Mouse (Mus musculus) MEL (cell line): Measurements from ENCODE around the gene Cfap54. TPM values are rescaled to one million over a fixed set of nuclear protein-coding genes. Genes with fewer than 3 reads are reported as not detected.

ENCODE experiments used
- DNase-seq: peaks from one replicate; pipeline ENCODE4 v3.0.0; 2011; ENCODE audit warnings: low read depth, low spot score
- H3K27ac ChIP-seq: 2 replicates; pipeline ENCODE4 v1.5.1; 2012; ENCODE audit warnings: low read depth, mild to moderate bottlenecking, control low read depth, low read length, moderate library complexity; ENCODE audit not compliant: control insufficient read depth
- H3K27me3 ChIP-seq, 2 experiments: fragments of 150-350 bp in 1 of 2; sonication (generic) in 1 of 2; 2 replicates each; pipeline ENCODE4 v1.6.1; 2012; ENCODE audit warnings: low read length in 2 of 2, mild to moderate bottlenecking in 2 of 2, improper control_type of control experiment in 1 of 2, moderate library complexity in 1 of 2; ENCODE audit not compliant: insufficient read depth in 2 of 2, control insufficient read depth in 1 of 2
- H3K36me3 ChIP-seq, 2 experiments: 2 replicates each; pipeline ENCODE4 v1.6.1; 2012 to 2014; ENCODE audit warnings: low read length in 2 of 2, improper control_type of control experiment in 1 of 2, inconsistent platforms in 1 of 2, mild to moderate bottlenecking in 1 of 2; ENCODE audit not compliant: insufficient read depth in 2 of 2, control insufficient read depth in 1 of 2
- H3K4me1 ChIP-seq, 2 experiments: fragments of 150-350 bp in 1 of 2; sonication (generic) in 1 of 2; 2 replicates each; pipeline ENCODE4 v1.6.1; 2012; ENCODE audit warnings: low read length in 2 of 2, improper control_type of control experiment in 1 of 2, mild to moderate bottlenecking in 1 of 2; ENCODE audit not compliant: insufficient read depth in 2 of 2, control insufficient read depth in 1 of 2
- H3K4me3 ChIP-seq, 2 experiments: fragments of 150-350 bp in 1 of 2; sonication (generic) in 1 of 2; 2 replicates each; pipeline ENCODE4 v1.5.1; 2012; ENCODE audit warnings: low read depth in 2 of 2, low read length in 2 of 2, mild to moderate bottlenecking in 2 of 2, moderate library complexity in 2 of 2, control low read depth in 1 of 2, improper control_type of control experiment in 1 of 2; ENCODE audit not compliant: control insufficient read depth in 1 of 2, insufficient read depth in 1 of 2
- H3K79me2 ChIP-seq: 2 replicates; pipeline ENCODE4 v1.6.1; 2012; ENCODE audit warnings: mild to moderate bottlenecking, low read length, moderate library complexity; ENCODE audit not compliant: control insufficient read depth, poor library complexity, insufficient read depth
- H3K9ac ChIP-seq: 2 replicates; pipeline ENCODE4 v1.6.1; 2012; ENCODE audit warnings: low read depth, mild to moderate bottlenecking, control low read depth, low read length, moderate library complexity; ENCODE audit not compliant: control insufficient read depth, poor library complexity, severe bottlenecking
- H3K9me3 ChIP-seq: fragments of 150-350 bp; sonication (generic); replicated peaks from 2 replicates; pipeline ENCODE4 v1.6.1; 2012; ENCODE audit warnings: mild to moderate bottlenecking, low read length, improper control_type of control experiment, moderate library complexity; ENCODE audit not compliant: insufficient read depth
- BHLHE40 ChIP-seq: IDR thresholded peaks from 2 replicates; pipeline ENCODE4 v1.6.1; 2012; ENCODE audit warnings: low read depth, mild to moderate bottlenecking, inconsistent platforms, low read length, improper control_type of control experiment, borderline replicate concordance
- CHD2 ChIP-seq: IDR thresholded peaks from 2 replicates; pipeline ENCODE4 v1.6.1; 2011; ENCODE audit warnings: low read length, improper control_type of control experiment
- CTCF ChIP-seq, 3 experiments: IDR thresholded peaks in 2 of 3; conservative IDR thresholded peaks in 1 of 3; 2 replicates each; pipeline ENCODE4 v1.5.1; 2011 to 2012; ENCODE audit warnings: low read length in 3 of 3, low read depth in 2 of 3, mild to moderate bottlenecking in 2 of 3, improper control_type of control experiment in 1 of 3, inconsistent platforms in 1 of 3, mixed read lengths in 1 of 3, moderate library complexity in 1 of 3; ENCODE audit not compliant: control insufficient read depth in 1 of 3, insufficient read depth in 1 of 3, poor library complexity in 1 of 3, severe bottlenecking in 1 of 3
- E2F4 ChIP-seq: IDR thresholded peaks from 2 replicates; pipeline ENCODE4 v1.6.1; 2011; ENCODE audit warnings: low read depth, low read length, improper control_type of control experiment, borderline replicate concordance
- ELF1 ChIP-seq: IDR thresholded peaks from 2 replicates; pipeline ENCODE4 v1.6.1; 2014; ENCODE audit warnings: low read depth, mild to moderate bottlenecking, inconsistent platforms, low read length, improper control_type of control experiment, moderate library complexity
- GABPA ChIP-seq: IDR thresholded peaks from 2 replicates; pipeline ENCODE4 v1.6.1; 2012; ENCODE audit warnings: low read depth, mild to moderate bottlenecking, inconsistent platforms, low read length, improper control_type of control experiment, moderate library complexity
- HCFC1 ChIP-seq: IDR thresholded peaks from 2 replicates; pipeline ENCODE4 v1.6.1; 2012; ENCODE audit warnings: low read depth, mild to moderate bottlenecking, inconsistent platforms, low read length, improper control_type of control experiment, moderate library complexity
- MAFK ChIP-seq: IDR thresholded peaks from 2 replicates; pipeline ENCODE4 v1.6.1; 2011; ENCODE audit warnings: low read depth, mild to moderate bottlenecking, low read length, improper control_type of control experiment, borderline replicate concordance
- MAX ChIP-seq: IDR thresholded peaks from 2 replicates; pipeline ENCODE4 v1.6.1; 2011; ENCODE audit warnings: low read length, improper control_type of control experiment
- MAZ ChIP-seq: IDR thresholded peaks from 2 replicates; pipeline ENCODE4 v1.6.1; 2012; ENCODE audit warnings: low read depth, mild to moderate bottlenecking, inconsistent platforms, low read length, improper control_type of control experiment
- MEF2A ChIP-seq: IDR thresholded peaks from 2 replicates; pipeline ENCODE4 v1.6.1; 2014; ENCODE audit warnings: low read depth, mild to moderate bottlenecking, inconsistent platforms, low read length, improper control_type of control experiment; ENCODE audit not compliant: poor library complexity, insufficient replicate concordance, severe bottlenecking; ENCODE audit errors: extremely low read depth
- MXI1 ChIP-seq: IDR thresholded peaks from 2 replicates; pipeline ENCODE4 v1.6.1; 2011; ENCODE audit warnings: mild to moderate bottlenecking, low read depth, low read length, improper control_type of control experiment
- MYC ChIP-seq: IDR thresholded peaks from 2 replicates; pipeline ENCODE4 v1.6.1; 2011; ENCODE audit warnings: low read depth, mild to moderate bottlenecking, low read length, improper control_type of control experiment, moderate library complexity
- POLR2A ChIP-seq, 2 experiments: IDR thresholded peaks; 2 replicates each; pipeline ENCODE4 v1.6.1; 2011 to 2012; ENCODE audit warnings: low read length in 2 of 2, mild to moderate bottlenecking in 2 of 2, control low read depth in 1 of 2, improper control_type of control experiment in 1 of 2, low read depth in 1 of 2, moderate library complexity in 1 of 2; ENCODE audit not compliant: control insufficient read depth in 1 of 2, insufficient read depth in 1 of 2, poor library complexity in 1 of 2
- SIN3A ChIP-seq: IDR thresholded peaks from 2 replicates; pipeline ENCODE4 v1.6.1; 2012; ENCODE audit warnings: low read length, improper control_type of control experiment, inconsistent platforms
- TBP ChIP-seq: IDR thresholded peaks from 2 replicates; pipeline ENCODE4 v1.8.0; 2011; ENCODE audit warnings: low read depth, low read length, improper control_type of control experiment
- TCF12 ChIP-seq: IDR thresholded peaks from 2 replicates; pipeline ENCODE4 v1.6.1; 2014; ENCODE audit warnings: low read depth, mild to moderate bottlenecking, inconsistent platforms, low read length, improper control_type of control experiment, moderate library complexity
- UBTF ChIP-seq: IDR thresholded peaks from 2 replicates; pipeline ENCODE4 v1.6.1; 2012; ENCODE audit warnings: low read depth, mild to moderate bottlenecking, inconsistent platforms, low read length, improper control_type of control experiment, moderate library complexity, borderline replicate concordance; ENCODE audit not compliant: insufficient read depth
- ZC3H11A ChIP-seq: IDR thresholded peaks from 2 replicates; pipeline ENCODE4 v1.6.1; 2012; ENCODE audit warnings: low read depth, mild to moderate bottlenecking, inconsistent platforms, low read length, improper control_type of control experiment
- ZKSCAN1 ChIP-seq: IDR thresholded peaks from 2 replicates; pipeline ENCODE4 v1.6.1; 2012; ENCODE audit warnings: low read depth, mild to moderate bottlenecking, inconsistent platforms, low read length, improper control_type of control experiment, moderate library complexity
- ZNF384 ChIP-seq: IDR thresholded peaks from 2 replicates; pipeline ENCODE4 v1.6.1; 2012; ENCODE audit warnings: low read depth, mild to moderate bottlenecking, inconsistent platforms, low read length, improper control_type of control experiment
- polyA plus RNA-seq, 2 experiments: library from polyadenylated mRNA; stranded (reverse) in 1 of 2; unstranded in 1 of 2; fragments of >175 nt in 1 of 2; fragments of >200 nt in 1 of 2; gene quantifications; 2 replicates each; pipeline versions ENCODE4 v1.2.1 to v1.2.4; 2012; ENCODE audit warnings: low replicate concordance in 2 of 2, low read depth in 1 of 2; ENCODE audit not compliant: insufficient read length in 2 of 2, insufficient read depth in 1 of 2, missing spikeins in 1 of 2
- total RNA-seq: library from RNA; depleted of rRNA; stranded (reverse); fragments of 300-350 nt; gene quantifications from 2 replicates; pipeline ENCODE4 v1.2.3, GENCODE M21; 2012

Cfap54 gene
- total and polyA plus RNA-seq, 3 experiments, result 2.0 to 2.7 TPM; not detected in 1

DNA sequence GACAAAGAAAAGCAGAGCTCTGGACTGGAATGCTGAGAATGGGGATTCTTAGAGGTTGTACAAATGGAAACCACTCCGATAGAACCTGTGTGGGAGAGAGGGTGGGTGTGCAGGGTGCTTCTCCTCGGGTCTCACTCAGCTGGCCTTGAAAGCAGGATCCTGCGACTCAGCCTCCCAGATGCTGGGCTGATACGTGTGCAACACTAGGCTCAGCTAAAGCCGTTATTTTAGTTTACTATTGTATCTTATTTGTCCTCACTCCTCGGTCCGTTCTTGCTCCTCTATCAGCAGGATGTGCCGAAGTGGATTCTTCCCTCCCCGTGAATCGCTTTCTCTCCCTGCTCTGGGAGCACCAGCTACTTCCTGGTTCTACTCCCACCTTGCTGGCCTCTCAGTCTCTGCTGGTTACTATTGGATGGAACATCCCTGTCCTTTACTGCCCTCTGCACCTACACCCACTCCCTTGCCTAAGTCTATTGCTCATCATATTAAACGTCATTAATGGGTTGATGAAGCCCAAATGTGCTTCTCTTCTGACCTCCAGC is 3.4 kb downstream of the Cfap54 start (continued):
- no peak for TF ChIP-seq TCF12
- TF ChIP-seq, all 39 proteins: peak for 5

DNA sequence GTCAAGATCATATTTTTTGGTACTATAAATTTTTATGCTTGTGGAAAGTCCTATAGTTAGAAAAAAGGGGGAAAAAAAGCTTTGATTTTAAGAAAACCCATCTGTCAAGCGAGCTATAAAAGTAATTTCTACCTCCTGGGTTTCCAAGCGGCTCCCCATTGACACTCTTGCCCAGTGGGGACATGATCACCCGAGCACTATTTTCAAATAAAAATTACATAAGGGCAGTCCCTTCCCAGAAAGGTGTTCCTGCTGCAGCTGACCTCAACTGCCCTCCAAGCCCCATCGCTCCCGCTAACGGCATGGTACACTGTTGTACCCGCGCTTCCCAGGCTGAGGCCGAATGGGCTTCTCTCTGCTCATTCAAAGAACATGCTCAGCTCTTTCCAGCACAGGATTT is 5.0 kb downstream of the Cfap54 start:
- Histone ChIP-seq H3K9me3 (no peaks in the 10 kb centered on the region), H3K4me3 (no peak overlapping the region), H3K36me3 (peaks cover 0 to 22% of the 10 kb centered on the region in 2 experiments; a peak in 2 of 4 replicates)
- TF ChIP-seq CHD2 (no peak), E2F4 (no peak), ZKSCAN1 (no peak), MAFK (no peak), HCFC1 (no peak), ZC3H11A (no peak), MAX (no peak), SIN3A (no peak), POLR2A (IDR thresholded peaks at IDR 0.05; ENCODE audit: control insufficient read depth in 1 of 2, insufficient read depth in 1 of 2, low read depth in 1 of 2, low read length in 2 of 2, poor library complexity in 1 of 2) (no peak)
- TF ChIP-seq, all 39 proteins: peak for 0
- no peak overlapping the region for H3K27ac ChIP-seq
- peaks cover 19 to 24% of the 10 kb centered on the region in 2 experiments for H3K4me1 ChIP-seq
- H3K79me2 ChIP-seq, result no peaks in the 10 kb centered on the region
- no peak for DNase-seq
- H3K27me3 ChIP-seq, result no peaks in the 10 kb centered on the region
- H3K9ac ChIP-seq, result no peak overlapping the region

DNA sequence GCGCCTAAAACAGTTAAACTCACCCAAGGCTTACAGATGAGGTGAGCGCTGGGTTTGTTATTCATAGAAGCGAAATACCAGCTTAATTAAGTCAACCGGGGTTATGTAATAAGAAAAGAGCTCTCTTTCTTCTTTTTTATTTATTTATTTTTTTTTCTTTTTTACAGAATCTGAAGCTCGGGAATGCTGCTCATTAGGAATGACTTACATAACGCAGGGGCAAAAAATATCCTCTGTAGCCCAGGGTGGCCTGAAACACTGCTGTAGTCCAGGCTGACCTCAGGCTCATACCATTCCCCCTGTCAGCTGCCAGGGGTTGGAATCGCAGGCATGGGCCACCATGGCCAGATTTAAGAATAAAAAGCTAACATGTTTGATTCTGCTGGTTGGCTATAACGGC is 5.6 kb downstream of the Cfap54 start:
- H3K9me3 ChIP-seq, result no peaks in the 10 kb centered on the region
- TF ChIP-seq TCF12 (no peak), ZC3H11A (no peak), ZKSCAN1 (no peak), UBTF (no peak), ZNF384 (no peak), HCFC1 (no peak), BHLHE40 (no peak), SIN3A (no peak), MEF2A (no peak), MAZ (no peak), CTCF (IDR thresholded peaks at IDR 0.05 in 2 of 3, conservative IDR thresholded peaks at IDR 0.05 in 1 of 3; ENCODE audit: control insufficient read depth in 1 of 3, insufficient read depth in 1 of 3, low read depth in 2 of 3, low read length in 3 of 3, poor library complexity in 1 of 3, severe bottlenecking in 1 of 3) (no peak), ELF1 (no peak), GABPA (no peak), MXI1 (no peak), MYC (no peak), TBP (no peak), CHD2 (no peak)
- H3K79me2 ChIP-seq, result no peaks in the 10 kb centered on the region
- H3K9ac ChIP-seq, result no peak overlapping the region
- no peaks in the 10 kb centered on the region for H3K27me3 ChIP-seq
- H3K27ac ChIP-seq, result no peak overlapping the region
- H3K36me3 ChIP-seq, result peaks cover 0 to 21% of the 10 kb centered on the region in 2 experiments; a peak in 2 of 4 replicates
- DNase-seq, result no peak
- H3K4me1 ChIP-seq, result peaks cover 22 to 26% of the 10 kb centered on the region in 2 experiments
- no peak overlapping the region for H3K4me3 ChIP-seq
